Mouse (Mus musculus): ENCODE data around the gene Snrnp35.

DNA sequence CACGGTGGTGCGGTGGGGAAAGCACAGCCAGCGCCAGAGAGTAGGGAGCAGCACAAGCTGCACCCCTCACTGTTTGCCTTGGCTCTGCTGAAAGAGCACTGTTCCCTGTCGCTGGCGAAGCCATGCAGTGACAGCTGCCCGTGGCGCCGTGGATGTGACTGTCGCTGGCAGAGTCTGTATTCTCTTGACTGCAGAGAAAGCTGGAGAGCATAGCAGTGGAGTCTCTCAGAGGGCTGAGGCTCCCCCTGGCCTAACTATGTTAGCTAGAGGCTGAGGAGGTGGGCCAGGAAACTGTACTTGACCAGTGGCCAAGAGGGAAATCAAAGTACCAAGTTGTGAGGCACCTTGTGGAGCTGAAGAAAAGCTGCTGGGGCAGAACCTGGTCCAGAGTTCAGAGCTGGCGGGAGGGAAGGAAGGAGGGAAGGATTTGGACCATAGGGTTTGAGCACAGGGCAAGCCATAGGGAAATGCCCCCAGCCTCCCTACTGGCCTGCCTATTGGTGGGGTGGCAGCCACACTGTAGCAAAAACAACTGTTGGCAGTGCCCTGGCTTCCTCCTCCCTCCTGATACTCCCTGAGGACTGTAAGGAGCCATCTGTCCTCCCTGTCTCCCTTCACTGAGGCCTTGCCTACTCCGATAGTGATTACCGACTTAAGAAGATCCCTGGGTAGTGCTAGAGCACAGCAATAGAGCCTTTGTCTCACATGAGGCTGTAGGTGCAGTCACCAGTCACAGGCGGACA, 29.4 kb upstream of the Snrnp35 start:
- no peak for TF ChIP-seq CTCF (IDR thresholded peaks at IDR 0.05; ENCODE audit: borderline replicate concordance, extremely low read depth, insufficient read depth, insufficient read length)
- no peak for TF ChIP-seq POLR2A (IDR thresholded peaks at IDR 0.05; ENCODE audit: borderline replicate concordance, extremely low read depth, insufficient read depth, insufficient read length, poor library complexity, severe bottlenecking)
